Comparison of ENCODE assay signal across 9 mouse cellular contexts in genomic region chr1:193090211-193090871, GRCm38 (mm10). TPM values are rescaled to one million over a fixed set of nuclear protein-coding genes. Genes with fewer than 3 reads are reported as not detected.
DNase-seq lines count a peak whose midpoint lies in the region; ATAC-seq lines count a peak whose summit lies in the region.
"Had no signal": no experiment of that assay in that cellular context is flagged by ENCODE, and none has a peak within 500 bp of the region (broad histone marks: within the 10 kb centered on the region; RNA-seq: fewer than 3 reads in every experiment).

No protein-coding gene starts in this region.

- peak; percentile 42 for DNase-seq in midbrain, embryonic 14.5 days
- no peak for DNase-seq in midbrain, embryonic 10.5 days (ENCODE audit: low spot score)
- peak; percentile 74 to 84 for DNase-seq in cerebellum, postnatal 10 days
- peak; percentile 32 to 63 for DNase-seq in gastrocnemius, postnatal 4 days (ENCODE audit: low spot score in 2 of 2)
- DNase-seq in left cerebral cortex, postnatal 4 days = peak; percentile 65
- DNase-seq in yolk sac, embryonic 10.5 days (ENCODE audit: low spot score) = no peak
- no peak for DNase-seq in thymus, postnatal 14 days
- no peak for DNase-seq in thymus, adult 18-20 months

- H3K4me2 ChIP-seq in midbrain, embryonic 14.5 days (ENCODE audit: low read length) = no peak overlapping the region
- H3K4me2 ChIP-seq: embryonic facial prominence, embryonic 15.5 days had no signal

- no peaks in the 10 kb centered on the region for H3K4me1 ChIP-seq in midbrain, embryonic 14.5 days (ENCODE audit: control insufficient read depth, insufficient read depth, low read length)
- H3K4me1 ChIP-seq in midbrain, embryonic 10.5 days = no peaks in the 10 kb centered on the region

- H3K27me3 ChIP-seq in midbrain, embryonic 14.5 days (ENCODE audit: control insufficient read depth, insufficient read depth, low read length) = no peaks in the 10 kb centered on the region
- H3K27me3 ChIP-seq in midbrain, embryonic 10.5 days (ENCODE audit: low read depth, poor library complexity, severe bottlenecking) = no peaks in the 10 kb centered on the region
- H3K27me3 ChIP-seq: embryonic facial prominence, embryonic 15.5 days had no signal

- H3K4me3 ChIP-seq in midbrain, embryonic 14.5 days (replicated peaks; ENCODE audit: low read depth, low read length) = no peak overlapping the region
- no peak overlapping the region for H3K4me3 ChIP-seq in midbrain, embryonic 10.5 days
- H3K4me3 ChIP-seq: embryonic facial prominence, embryonic 15.5 days had no signal

- 69% methylated on average over 18 of the region's 18 CpGs for WGBS in midbrain, embryonic 14.5 days
- WGBS in midbrain, embryonic 10.5 days = 84% methylated on average over 18 of the region's 18 CpGs

- H3K9ac ChIP-seq in midbrain, embryonic 14.5 days (replicated peaks; ENCODE audit: low read length) = no peak overlapping the region
- H3K9ac ChIP-seq: embryonic facial prominence, embryonic 15.5 days had no signal

- H3K9me3 ChIP-seq in midbrain, embryonic 14.5 days (ENCODE audit: control insufficient read depth, low read length) = no peaks in the 10 kb centered on the region
- no peaks in the 10 kb centered on the region for H3K9me3 ChIP-seq in midbrain, embryonic 10.5 days (replicated peaks)
- H3K9me3 ChIP-seq: embryonic facial prominence, embryonic 15.5 days had no signal

- H3K27ac ChIP-seq in midbrain, embryonic 14.5 days (replicated peaks; ENCODE audit: low read depth, low read length) = peak overlapping the region; percentile 32; the same call in 1 of the 2 replicates
- H3K27ac ChIP-seq in midbrain, embryonic 10.5 days (replicated peaks) = no peak overlapping the region
- H3K27ac ChIP-seq: embryonic facial prominence, embryonic 15.5 days had no signal

- intact Hi-C loops in left cerebral cortex, postnatal 4 days (cut with DNase I) = no loop called here

- no peaks in the 10 kb centered on the region for H3K36me3 ChIP-seq in midbrain, embryonic 14.5 days (ENCODE audit: control insufficient read depth, insufficient read depth, low read length)
- no peaks in the 10 kb centered on the region for H3K36me3 ChIP-seq in midbrain, embryonic 10.5 days
- H3K36me3 ChIP-seq: embryonic facial prominence, embryonic 15.5 days had no signal

- no peak for ATAC-seq in midbrain, embryonic 14.5 days (ENCODE audit: low FRiP score, low TSS enrichment)

RNA-seq across cellular contexts. Expression of gene Diexf, which starts 39.7 kb away (rescaled TPM):
- polyA plus RNA-seq in midbrain, embryonic 14.5 days (2014; fragmentation: Nextera tagmentation; extraction: Ambion mirVana) = 7.5 and 10.0 TPM in 2 replicates
- polyA plus RNA-seq in midbrain, embryonic 10.5 days (2016; fragmentation: Nextera tagmentation; extraction: Ambion mirVana) = 8.4 and 8.8 TPM in 2 replicates
- total RNA-seq in gastrocnemius, postnatal 4 days (2021) = 10 to 100 TPM; 16.6 to 18.1 TPM
- total RNA-seq in left cerebral cortex, postnatal 4 days (2021) = 10 to 100 TPM; 26.5 to 28.6 TPM

RNA-seq across cellular contexts. Expression of gene Syt14, which starts 54.8 kb away (rescaled TPM):
- 10.9 and 12.4 TPM in 2 replicates for polyA plus RNA-seq in midbrain, embryonic 14.5 days (2014; fragmentation: Nextera tagmentation; extraction: Ambion mirVana)
- polyA plus RNA-seq in midbrain, embryonic 10.5 days (2016; fragmentation: Nextera tagmentation; extraction: Ambion mirVana) = 3.7 and 4.1 TPM in 2 replicates
- total RNA-seq in gastrocnemius, postnatal 4 days (2021) = 1 to 10 TPM; 1.4 to 1.5 TPM
- 10 to 100 TPM; 28.6 to 29.0 TPM for total RNA-seq in left cerebral cortex, postnatal 4 days (2021)

Comparison
In these comparisons a context has a peak if more than half of its experiments do, and no peak if none do; other contexts are left out.
1. DNase-seq: peak in midbrain, embryonic 14.5 days (single experiment), cerebellum, postnatal 10 days (2 of 2), gastrocnemius, postnatal 4 days (2 of 2) and left cerebral cortex, postnatal 4 days (single experiment); none in midbrain, embryonic 10.5 days (single experiment), yolk sac, embryonic 10.5 days (single experiment), thymus, postnatal 14 days (single experiment) and thymus, adult 18-20 months (0 of 2).
2. RNA of gene Syt14, which starts 54.8 kb away (total RNA-seq): 28.6 to 29.0 TPM in left cerebral cortex, postnatal 4 days; 1.4 to 1.5 TPM in gastrocnemius, postnatal 4 days; every median in the first group is over 10 times any median in the second.